Mouse (Mus musculus) Patski (cell line): ENCODE data around the gene Plbd2. TPM values are rescaled to one million over a fixed set of nuclear protein-coding genes. Genes with fewer than 3 reads are reported as not detected.

Experiments
- ATAC-seq: fragments of 100-300 bp; one replicate; pipeline ENCODE4 v1.8.0; 2021
- CTCF ChIA-PET: fragments of 350-600 bp; sonication (Branson Sonifier 250); formaldehyde crosslinking; loops from one replicate; lab custom pipeline; 2022; ENCODE audit warnings: inconsistent platforms; lab: Charles Lee
- POLR2A ChIA-PET: fragments of 350-600 bp; sonication (Branson Sonifier 250); formaldehyde crosslinking; loops from one replicate; lab custom pipeline; 2022; ENCODE audit warnings: antibody characterized with exemption, inconsistent platforms; lab: Charles Lee
- DNase-seq: peaks from one replicate; pipeline ENCODE4 v3.0.0-alpha.2; 2011; ENCODE audit warnings: low read depth, low spot score
- H3K27me3 ChIP-seq: fragments of 371-371 bp; one replicate; pipeline ENCODE4 v1.5.1; 2021
- CTCF ChIP-seq: fragments of 100-300 bp; IDR thresholded peaks from one replicate; pipeline ENCODE4 v1.5.1; 2021
- in situ Hi-C: fragments of 300-500 bp; cut with MboI; formaldehyde crosslinking; loops from 3 replicates; pipeline ENCODE4 v1.11.1; 2018; ENCODE audit warnings: low pct_unique_long_range_greater_than_20kb, mixed read lengths
- polyA plus RNA-seq: library from polyadenylated mRNA; unstranded; gene quantifications from one replicate; pipeline ENCODE4 v1.2.3, GENCODE M21; 2021

The Plbd2 gene
- polyA plus RNA-seq, 1 experiment from 2014 or later = 97.1 TPM

GRCm38 (mm10) chr5:120527296-120527964 is 24.0 kb upstream of the Plbd2 start:
- ATAC-seq (no peak), DNase-seq (no peak)
- POLR2A ChIA-PET = interaction anchor here (1.1 kb wide), 1 partner anchor 15 kb away, joined by 3 read pairs; no protein-coding TSS in a partner anchor
- in situ Hi-C loops = no loop called here
- CTCF ChIA-PET = interaction anchor here (2.1 to 5.1 kb wide), 2 partner anchors 64 to 78 kb away, joined by 8 to 29 read pairs; no protein-coding TSS in a partner anchor
- no peak for TF ChIP-seq CTCF
- no peaks in the 10 kb centered on the region for H3K27me3 ChIP-seq

- ATAC-seq = no peak
- CTCF ChIA-PET = interaction anchor here (2.1 to 5.1 kb wide), 2 partner anchors 65 to 79 kb away, joined by 8 to 29 read pairs; no protein-coding TSS in a partner anchor
Observed at GRCm38 (mm10) chr5:120526311-120526710, 22.9 kb upstream of the Plbd2 start.

GRCm38 (mm10) chr5:120525737-120526136 is 22.3 kb upstream of the Plbd2 start:
- no peak for DNase-seq
- CTCF ChIA-PET = interaction anchor here (1.1 to 5.1 kb wide), 3 partner anchors 11 to 80 kb away, joined by 3 to 29 read pairs (median 8); no protein-coding TSS in a partner anchor
- no peak for TF ChIP-seq CTCF
- in situ Hi-C loops = no loop called here
- POLR2A ChIA-PET = no interaction called here
- no peaks in the 10 kb centered on the region for H3K27me3 ChIP-seq
- ATAC-seq = no peak

More at GRCm38 (mm10) chr5:120526311-120526710, 22.9 kb upstream of the Plbd2 start:
- POLR2A ChIA-PET = no interaction called here
- no peaks in the 10 kb centered on the region for H3K27me3 ChIP-seq
- DNase-seq = no peak
- in situ Hi-C loops = no loop called here
- no peak for TF ChIP-seq CTCF

- in situ Hi-C loops = loop anchor here (25.0 kb wide), 1 partner anchor 663 kb away; the partner anchor contains the start of gene Ptpn11
- ATAC-seq = no peak
- H3K27me3 ChIP-seq = no peaks in the 10 kb centered on the region
- POLR2A ChIA-PET = no interaction called here
- no peak for DNase-seq
- CTCF ChIA-PET = interaction anchor here (0.9 to 5.1 kb wide), 4 partner anchors 12 to 81 kb away, joined by 3 to 29 read pairs (median 4); no protein-coding TSS in a partner anchor
- TF ChIP-seq CTCF = no peak
Observed at GRCm38 (mm10) chr5:120524736-120525135, 21.3 kb upstream of the Plbd2 start.

GRCm38 (mm10) chr5:120522649-120523048 is 19.2 kb upstream of the Plbd2 start:
- DNase-seq = no peak
- POLR2A ChIA-PET = no interaction called here

GRCm38 (mm10) chr5:120517552-120517951 is 14.1 kb upstream of the Plbd2 start:
- in situ Hi-C loops = loop anchor here (5.0 to 25.0 kb wide), 2 partner anchors 70 to 670 kb away; partner anchors contain the start of genes Iqcd, Ptpn11 and Tpcn1
- TF ChIP-seq CTCF = no peak
- peak; percentile 42 for ATAC-seq
- no peaks in the 10 kb centered on the region for H3K27me3 ChIP-seq
- ChIA-PET POLR2A (interaction anchor here (0.8 to 0.9 kb wide), 2 partner anchors 14 to 18 kb away, joined by 3 to 4 read pairs; no protein-coding TSS in a partner anchor), CTCF (interaction anchor here (1.0 to 2.7 kb wide), 2 partner anchors 88 to 101 kb away, joined by 4 to 10 read pairs; no protein-coding TSS in a partner anchor)
- DNase-seq = no peak

More at GRCm38 (mm10) chr5:120522649-120523048, 19.2 kb upstream of the Plbd2 start:
- no peak for TF ChIP-seq CTCF
- CTCF ChIA-PET = interaction anchor here (0.9 to 5.1 kb wide), 5 partner anchors 11 to 83 kb away, joined by 3 to 29 read pairs (median 3); partner anchors contain the start of gene Slc8b1
- no peak for ATAC-seq
- H3K27me3 ChIP-seq = no peaks in the 10 kb centered on the region
- in situ Hi-C loops = loop anchor here (25.0 kb wide), 1 partner anchor 665 kb away; the partner anchor contains the start of gene Ptpn11

- ChIA-PET POLR2A (interaction anchor here (0.8 kb wide), 1 partner anchor 20 kb away, joined by 3 read pairs; no protein-coding TSS in a partner anchor), CTCF (interaction anchor here (0.8 to 2.7 kb wide), 5 partner anchors 39 to 90 kb away, joined by 3 to 10 read pairs (median 3); no protein-coding TSS in a partner anchor)
- ATAC-seq (no peak), DNase-seq (no peak)
- H3K27me3 ChIP-seq = no peaks in the 10 kb centered on the region
- in situ Hi-C loops = loop anchor here (5.0 to 25.0 kb wide), 2 partner anchors 71 to 671 kb away; partner anchors contain the start of genes Iqcd, Ptpn11 and Tpcn1
- TF ChIP-seq CTCF = no peak
Observed at GRCm38 (mm10) chr5:120516221-120516984, 13.0 kb upstream of the Plbd2 start.

- ATAC-seq (no peak), DNase-seq (no peak)
- ChIA-PET CTCF (interaction anchor here (0.8 to 2.7 kb wide), 7 partner anchors 18 to 90 kb away, joined by 3 to 10 read pairs (median 3); no protein-coding TSS in a partner anchor), POLR2A (no interaction called here)
- no peaks in the 10 kb centered on the region for H3K27me3 ChIP-seq
- TF ChIP-seq CTCF = no peak
- in situ Hi-C loops = loop anchor here (5.0 to 25.0 kb wide), 2 partner anchors 72 to 672 kb away; partner anchors contain the start of genes Iqcd, Ptpn11 and Tpcn1
Observed at GRCm38 (mm10) chr5:120515451-120515850, 12.0 kb upstream of the Plbd2 start.

- TF ChIP-seq CTCF = no peak
- ChIA-PET POLR2A (interaction anchor here (0.6 to 0.8 kb wide), 2 partner anchors 49 to 66 kb away, joined by 3 read pairs; no protein-coding TSS in a partner anchor), CTCF (interaction anchor here (0.8 to 1.6 kb wide), 6 partner anchors 18 to 77 kb away, joined by 3 to 4 read pairs (median 3); no protein-coding TSS in a partner anchor)
- H3K27me3 ChIP-seq = no peaks in the 10 kb centered on the region
- DNase-seq (no peak), ATAC-seq (no peak)
- in situ Hi-C loops = loop anchor here (5.0 to 25.0 kb wide), 2 partner anchors 73 to 673 kb away; partner anchors contain the start of genes Iqcd, Ptpn11 and Tpcn1
Observed at GRCm38 (mm10) chr5:120514754-120515153, 11.3 kb upstream of the Plbd2 start.
